Mouse (Mus musculus): Measurements from ENCODE around the gene Cdc42bpa.

DNA sequence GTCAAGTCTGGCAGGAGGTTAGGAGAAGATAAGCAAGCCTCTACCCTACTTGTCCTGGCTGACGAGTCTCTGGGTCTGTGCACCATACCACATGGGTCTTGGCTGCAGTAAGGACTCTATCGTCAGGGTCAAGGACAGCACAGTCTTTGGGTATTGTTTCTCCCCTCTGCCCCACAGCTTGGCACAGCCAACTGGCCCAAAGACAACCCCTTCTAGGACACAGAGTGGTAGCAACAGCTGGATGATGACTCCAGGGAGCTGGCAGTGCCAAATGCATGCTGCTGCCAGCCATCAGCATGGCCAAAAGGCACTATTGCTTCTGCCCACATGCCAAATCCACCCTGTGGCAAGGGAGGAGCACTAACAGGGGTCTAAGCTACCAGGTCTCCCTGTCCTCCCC, 211.6 kb downstream of the Cdc42bpa start:
- TF ChIP-seq EP300 (IDR thresholded peaks at IDR 0.05; ENCODE audit: low read depth) = no peak
- no peak for TF ChIP-seq CTCF (IDR thresholded peaks at IDR 0.05; ENCODE audit: low read depth)
